Mouse (Mus musculus) midbrain, embryonic 13.5 days (tissue): ENCODE results near the gene T. TPM values are rescaled to one million over a fixed set of nuclear protein-coding genes. Genes with fewer than 3 reads are reported as not detected.

Source experiments
- ATAC-seq: fragments of 200-750 bp; cut with Nextera tagmentation; 2 replicates; pipeline ENCODE4 v1.8.0; 2017; ENCODE audit warnings: mild to moderate bottlenecking, moderate TSS enrichment, moderate library complexity
- H3K27ac ChIP-seq: fragments of 300-500 bp; sonication (generic); 2 replicates; pipeline ENCODE4 v1.5.1; 2015; ENCODE audit warnings: inconsistent platforms, mild to moderate bottlenecking, moderate library complexity
- H3K27me3 ChIP-seq: fragments of 300-500 bp; sonication (generic); 2 replicates; pipeline ENCODE4 v1.6.1; 2015; ENCODE audit warnings: mild to moderate bottlenecking, inconsistent platforms
- H3K36me3 ChIP-seq: fragments of 300-500 bp; sonication (generic); 2 replicates; pipeline ENCODE4 v1.6.1; 2015; ENCODE audit warnings: mild to moderate bottlenecking, inconsistent platforms
- H3K4me1 ChIP-seq: fragments of 300-500 bp; sonication (generic); replicated peaks from 2 replicates; pipeline ENCODE4 v1.6.1; 2015; ENCODE audit warnings: inconsistent platforms
- H3K4me2 ChIP-seq: fragments of 300-500 bp; sonication (generic); replicated peaks from 2 replicates; pipeline ENCODE4 v1.6.1; 2015; ENCODE audit warnings: moderate library complexity, mild to moderate bottlenecking, inconsistent platforms
- H3K4me3 ChIP-seq: fragments of 300-500 bp; sonication (generic); replicated peaks from 2 replicates; pipeline ENCODE4 v1.5.1; 2015; ENCODE audit warnings: mild to moderate bottlenecking, inconsistent platforms
- H3K9ac ChIP-seq: fragments of 300-500 bp; sonication (generic); replicated peaks from 2 replicates; pipeline ENCODE4 v1.6.1; 2015; ENCODE audit warnings: mild to moderate bottlenecking, inconsistent platforms
- H3K9me3 ChIP-seq: fragments of 300-500 bp; sonication (generic); 2 replicates; pipeline ENCODE4 v1.6.1; 2016; ENCODE audit warnings: mild to moderate bottlenecking, inconsistent platforms
- WGBS: fragments of 180-500 bp; shearing (Covaris S2); methylation state at CpG from one replicate; pipeline ENCODE4 v1.1.7; 2015; 5-methylcytosine and 5-hydroxymethylcytosine counted together
- polyA plus RNA-seq: library from polyadenylated mRNA; unstranded; fragments of >200 nt; fragmentation: Nextera tagmentation; extraction: Ambion mirVana; gene quantifications from 2 replicates; pipeline ENCODE4 v1.2.1, GENCODE M21; 2015

Gene T
- polyA plus RNA-seq, 1 experiment from 2014 or later, result 0.43 TPM

DNA sequence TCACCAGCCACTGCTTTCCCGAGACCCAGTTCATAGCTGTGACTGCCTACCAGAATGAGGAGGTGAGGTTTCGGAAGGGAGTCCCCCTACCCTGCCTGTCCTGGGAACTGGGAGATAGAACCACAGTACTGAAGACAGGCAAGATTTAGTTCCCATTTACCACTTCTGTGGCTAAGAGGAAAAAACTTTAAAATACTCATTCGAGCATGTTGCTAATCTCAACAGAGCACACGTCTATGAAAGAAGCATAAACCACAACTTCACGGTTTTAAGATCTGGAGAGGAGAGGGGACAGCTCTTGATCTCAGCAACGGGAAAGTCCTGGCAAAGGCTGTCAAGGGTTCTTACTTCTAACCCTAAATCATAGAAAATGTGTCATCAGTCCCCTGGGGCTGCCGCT lies 2.0 kb downstream of the T start:
- no peaks in the 10 kb centered on the region for H3K9me3 ChIP-seq
- no peaks in the 10 kb centered on the region for H3K36me3 ChIP-seq
- H3K27me3 ChIP-seq, result peaks cover 94% of the 10 kb centered on the region
- 14% methylated on average over 7 of the region's 7 CpGs for WGBS
- peaks cover 13% of the 10 kb centered on the region for H3K4me1 ChIP-seq
- H3K4me3 ChIP-seq, result no peak overlapping the region
- H3K4me2 ChIP-seq, result no peak overlapping the region
- H3K27ac ChIP-seq, result no peak overlapping the region
- H3K9ac ChIP-seq, result no peak overlapping the region
- no peak for ATAC-seq

DNA sequence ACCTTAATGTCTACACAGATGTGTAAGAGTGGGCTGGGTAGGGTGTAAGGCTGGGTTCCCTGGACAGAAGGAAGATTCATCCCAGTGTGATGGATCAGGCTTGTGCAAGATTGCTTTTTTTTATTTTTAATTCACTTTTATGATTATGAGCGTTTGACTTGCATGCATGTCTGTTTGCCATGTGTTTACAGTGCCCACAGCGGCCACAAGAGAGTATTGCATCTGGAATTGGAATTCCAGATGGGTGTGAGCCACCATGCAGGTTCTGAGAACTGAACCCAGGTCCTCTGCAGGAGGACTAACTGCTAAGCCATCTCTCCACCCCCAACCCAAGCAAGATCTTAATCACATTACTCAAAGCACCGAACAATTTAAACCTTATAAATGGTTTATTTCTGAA lies 9.8 kb downstream of the T start:
- Histone ChIP-seq H3K9ac (no peak overlapping the region), H3K4me3 (no peak overlapping the region), H3K9me3 (no peaks in the 10 kb centered on the region), H3K27ac (no peak overlapping the region), H3K27me3 (peaks cover 20% of the 10 kb centered on the region), H3K36me3 (no peaks in the 10 kb centered on the region), H3K4me1 (no peaks in the 10 kb centered on the region), H3K4me2 (no peak overlapping the region)
- ATAC-seq, result no peak
- WGBS, result 51% methylated on average over 3 of the region's 3 CpGs

DNA sequence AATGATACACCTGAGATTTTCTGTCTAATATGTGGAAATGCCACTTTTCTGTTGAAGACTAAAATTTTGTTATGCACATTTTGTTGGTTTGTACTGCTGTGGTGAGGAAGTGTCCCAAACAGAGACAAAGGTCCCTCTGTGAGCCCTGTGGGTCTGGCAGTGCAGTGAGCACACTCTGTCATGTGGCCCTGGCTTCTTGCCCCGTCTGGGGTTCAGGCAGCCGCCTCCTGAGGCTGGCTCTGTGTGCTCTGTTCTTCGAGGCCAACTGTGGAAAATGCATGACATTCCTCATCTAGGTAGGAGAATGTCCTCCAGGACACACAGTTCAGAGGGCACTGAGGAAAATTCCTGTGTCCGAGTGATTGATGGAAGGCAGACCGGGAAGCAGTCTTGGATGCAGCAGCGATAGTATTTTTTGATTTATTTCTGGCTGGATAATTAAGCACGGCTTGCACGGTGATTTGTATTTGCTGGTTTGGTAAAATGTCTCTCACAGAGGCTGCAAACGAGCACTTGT lies 13.5 kb downstream of the T start:
- H3K36me3 ChIP-seq, result no peaks in the 10 kb centered on the region
- no peaks in the 10 kb centered on the region for H3K4me1 ChIP-seq
- no peak overlapping the region for H3K4me2 ChIP-seq
- no peaks in the 10 kb centered on the region for H3K9me3 ChIP-seq
- H3K4me3 ChIP-seq, result no peak overlapping the region
- no peak overlapping the region for H3K9ac ChIP-seq
- ATAC-seq, result no peak
- 0 out of 2 replicates have a peak, but pooled peaks cover 4% of the 10 kb centered on the region for H3K27me3 ChIP-seq
- WGBS, result 59% methylated on average over 9 of the region's 9 CpGs
- H3K27ac ChIP-seq, result no peak overlapping the region

DNA sequence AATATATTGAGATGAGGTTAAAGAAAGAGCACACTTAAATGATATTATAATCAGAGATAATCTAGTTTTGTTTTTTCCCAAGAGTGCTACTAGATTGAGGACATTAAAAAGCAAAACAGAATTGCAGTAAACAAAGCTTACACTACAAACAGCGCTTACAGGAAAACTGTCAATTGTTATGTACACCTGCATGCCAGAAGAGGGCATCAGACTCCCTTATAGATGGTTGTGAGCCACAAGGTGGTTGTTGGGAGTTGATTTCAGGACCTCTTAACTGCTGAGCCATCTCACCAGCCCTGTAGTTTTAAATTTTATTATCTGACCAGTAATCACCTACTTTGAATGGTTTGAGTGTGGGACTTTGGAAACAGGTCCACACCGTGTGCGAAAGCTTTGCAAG lies 14.1 kb downstream of the T start:
- ATAC-seq, result no peak
- no peak overlapping the region for H3K9ac ChIP-seq
- no peaks in the 10 kb centered on the region for H3K4me1 ChIP-seq
- no peak overlapping the region for H3K27ac ChIP-seq
- H3K9me3 ChIP-seq, result no peaks in the 10 kb centered on the region
- WGBS, result 71% methylated on average over 3 of the region's 3 CpGs
- H3K4me3 ChIP-seq, result no peak overlapping the region
- H3K36me3 ChIP-seq, result no peaks in the 10 kb centered on the region
- H3K27me3 ChIP-seq, result 0 out of 2 replicates have a peak, but pooled peaks cover under 1% of the 10 kb centered on the region
- H3K4me2 ChIP-seq, result no peak overlapping the region

DNA sequence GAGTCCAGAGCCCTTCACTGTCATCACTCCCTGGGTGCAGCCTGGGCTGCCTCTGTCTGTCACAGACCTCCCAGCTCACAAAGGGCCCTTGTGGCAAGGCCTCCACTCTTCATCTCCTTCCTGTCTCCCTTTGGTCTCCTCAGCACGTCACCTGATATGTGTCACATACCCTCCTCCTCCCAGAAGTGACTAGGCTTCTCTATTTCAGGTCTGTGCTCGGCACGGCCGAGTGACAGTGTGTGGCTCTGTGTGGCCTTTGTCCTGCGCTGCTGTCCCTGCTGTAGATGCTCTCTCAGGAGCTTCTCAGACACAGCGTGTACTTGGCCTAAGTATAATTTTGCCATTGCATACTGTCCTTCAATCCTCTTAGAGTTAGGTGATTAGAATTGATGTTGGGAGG lies 21.0 kb downstream of the T start:
- no peak overlapping the region for H3K4me3 ChIP-seq
- no peak overlapping the region for H3K27ac ChIP-seq
- 67% methylated on average over 6 of the region's 6 CpGs for WGBS
- no peaks in the 10 kb centered on the region for H3K36me3 ChIP-seq
- no peak overlapping the region for H3K9ac ChIP-seq
- 0 out of 2 replicates have a peak, but pooled peaks have one; percentile 9 for ATAC-seq
- no peak overlapping the region for H3K4me2 ChIP-seq
- H3K9me3 ChIP-seq, result no peaks in the 10 kb centered on the region
- peaks cover 9% of the 10 kb centered on the region for H3K4me1 ChIP-seq
- H3K27me3 ChIP-seq, result 0 out of 2 replicates have a peak, but pooled peaks cover 4% of the 10 kb centered on the region

DNA sequence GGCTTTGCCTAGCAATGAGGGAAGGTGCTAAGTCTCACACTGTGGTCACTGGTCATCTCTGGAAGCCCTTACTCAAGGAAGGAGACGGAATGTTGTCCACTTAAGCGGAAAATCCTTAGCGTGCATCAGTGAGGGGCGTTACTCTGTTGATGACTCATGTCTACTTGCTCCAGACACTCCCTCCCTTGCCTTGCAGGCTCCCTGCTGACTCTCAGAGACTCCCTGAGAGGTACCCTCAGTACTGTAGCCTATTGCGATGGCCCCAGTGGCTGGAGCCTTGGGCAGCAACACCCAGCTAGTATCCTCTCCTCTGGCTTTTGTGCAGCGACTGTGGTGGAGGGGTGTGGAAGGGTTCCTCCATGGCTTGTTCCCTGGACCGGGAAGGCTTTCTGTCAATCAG lies 21.4 kb downstream of the T start:
- ATAC-seq, result no peak
- 0 out of 2 replicates have a peak, but pooled peaks cover 4% of the 10 kb centered on the region for H3K27me3 ChIP-seq

DNA sequence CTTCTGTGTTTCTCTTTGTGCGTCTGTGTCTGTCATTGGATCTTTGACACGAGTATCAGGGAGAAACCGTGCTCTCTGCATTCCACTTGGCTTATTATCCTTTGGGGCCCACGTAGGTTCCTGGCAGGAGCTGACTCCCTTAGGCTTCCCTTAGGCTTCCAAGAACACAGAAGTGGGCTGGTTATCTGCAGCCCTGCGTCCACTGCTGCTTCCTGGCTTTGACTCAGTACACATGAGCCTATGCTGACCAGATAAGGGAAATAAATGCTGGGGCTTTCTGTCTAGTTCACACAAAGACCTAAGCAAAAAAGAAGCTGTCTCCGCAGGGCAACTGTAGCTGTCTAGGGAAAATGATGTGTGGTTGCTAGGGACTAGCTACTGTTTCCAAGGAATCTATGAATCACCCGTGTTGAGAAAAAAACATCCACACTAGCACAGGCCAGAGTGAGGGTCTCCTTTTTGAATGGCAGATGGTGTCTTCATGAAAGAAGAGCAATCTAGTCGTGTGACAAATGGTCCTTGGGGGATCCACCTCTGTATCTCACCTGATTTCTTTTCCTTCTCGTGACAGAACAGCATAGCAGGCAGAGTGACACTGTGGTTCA lies 22.7 kb downstream of the T start:
- 44% methylated on average over 9 of the region's 9 CpGs for WGBS

More for the DNA sequence above, 21.4 kb downstream of the T start:
- H3K4me2 ChIP-seq, result no peak overlapping the region
- no peak overlapping the region for H3K9ac ChIP-seq
- H3K4me3 ChIP-seq, result no peak overlapping the region
- H3K9me3 ChIP-seq, result no peaks in the 10 kb centered on the region
- 63% methylated on average over 7 of the region's 7 CpGs for WGBS
- H3K36me3 ChIP-seq, result no peaks in the 10 kb centered on the region
- H3K4me1 ChIP-seq, result peaks cover 9% of the 10 kb centered on the region
- H3K27ac ChIP-seq, result no peak overlapping the region

DNA sequence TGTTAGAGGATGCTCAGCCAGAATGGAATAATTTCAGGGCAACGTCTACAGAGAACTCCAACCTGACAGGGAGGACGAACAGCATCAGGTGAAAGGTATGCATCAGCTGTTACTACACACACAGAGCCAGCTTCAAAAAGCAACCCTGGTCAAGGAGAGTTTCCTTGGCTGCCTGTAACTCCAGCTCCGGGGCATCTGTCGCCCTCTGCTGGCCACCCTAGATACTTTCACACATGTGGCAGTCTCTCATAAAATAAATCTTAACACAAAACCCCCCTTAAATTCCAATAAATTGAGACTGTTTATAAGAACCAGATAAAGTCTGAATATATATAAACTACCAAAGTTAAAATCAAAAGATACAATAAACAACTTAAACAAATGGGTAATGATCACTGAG lies 27.3 kb downstream of the T start:
- Histone ChIP-seq H3K27ac (no peak overlapping the region), H3K27me3 (0 out of 2 replicates have a peak, but pooled peaks cover 4% of the 10 kb centered on the region), H3K9ac (no peak overlapping the region), H3K4me1 (peaks cover 8% of the 10 kb centered on the region), H3K4me3 (no peak overlapping the region), H3K4me2 (no peak overlapping the region), H3K9me3 (no peaks in the 10 kb centered on the region), H3K36me3 (no peaks in the 10 kb centered on the region)
- ATAC-seq, result no peak
- 7% methylated on average over 4 of the region's 4 CpGs for WGBS

More for the DNA sequence above, 22.7 kb downstream of the T start:
- H3K9ac ChIP-seq, result no peak overlapping the region
- H3K27ac ChIP-seq, result peak overlapping the region; percentile 55
- no peak overlapping the region for H3K4me2 ChIP-seq
- no peaks in the 10 kb centered on the region for H3K9me3 ChIP-seq
- H3K36me3 ChIP-seq, result no peaks in the 10 kb centered on the region
- H3K4me1 ChIP-seq, result peaks cover 9% of the 10 kb centered on the region
- H3K4me3 ChIP-seq, result no peak overlapping the region
- 0 out of 2 replicates have a peak, but pooled peaks cover 4% of the 10 kb centered on the region for H3K27me3 ChIP-seq
- no peak for ATAC-seq

DNA sequence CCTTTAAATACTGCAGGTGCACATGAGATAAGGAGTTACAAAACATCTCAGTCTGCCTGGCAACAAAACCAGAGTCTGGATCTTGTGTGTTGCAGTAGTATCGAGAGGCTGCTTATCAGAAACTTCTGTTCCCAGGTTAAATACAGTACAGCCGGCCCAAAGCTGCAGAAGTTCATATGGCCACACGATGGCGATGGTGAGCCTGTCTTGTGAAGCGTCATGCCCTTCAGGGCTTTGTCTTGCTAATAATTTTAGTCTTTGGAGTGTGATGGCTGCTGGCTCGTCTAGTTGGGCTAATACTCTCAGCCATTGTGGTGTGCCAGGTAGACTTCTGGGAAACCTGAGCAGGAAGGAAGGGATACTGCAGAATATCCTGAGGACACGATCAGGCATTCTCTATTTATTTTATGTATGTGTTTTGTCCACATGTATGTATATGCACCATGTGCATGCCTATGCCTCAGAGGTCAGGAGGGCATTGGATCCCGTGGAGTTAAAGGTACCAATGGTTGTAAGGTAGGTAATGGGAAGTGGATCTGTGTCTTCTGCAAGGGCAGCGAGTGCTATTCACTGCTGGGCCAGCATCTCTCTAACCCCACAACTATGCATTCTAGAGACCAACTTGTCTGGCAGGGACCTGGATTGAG lies 29.4 kb downstream of the T start:
- ATAC-seq, result peak; percentile 76

DNA sequence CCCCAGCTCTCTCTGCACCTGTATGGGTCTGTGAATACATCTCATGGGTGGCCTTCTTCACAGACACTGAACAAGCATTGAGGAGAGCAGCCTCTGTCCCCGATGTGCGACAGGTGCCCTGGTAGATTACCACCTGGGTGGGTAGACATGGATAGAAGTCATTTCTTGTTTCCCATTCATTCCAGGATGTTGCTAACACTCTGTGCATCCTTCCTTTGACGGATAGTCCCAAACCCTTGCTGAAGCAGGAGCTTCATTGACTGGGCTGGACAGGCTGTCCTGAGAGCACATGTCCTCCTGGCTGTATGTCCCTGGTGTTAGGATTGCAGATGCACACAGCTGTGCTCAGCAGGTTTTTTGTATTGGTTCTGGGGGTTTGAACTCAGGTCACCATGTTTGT lies 33.5 kb downstream of the T start:
- no peaks in the 10 kb centered on the region for H3K4me1 ChIP-seq
- ATAC-seq, result no peak
- H3K9ac ChIP-seq, result no peak overlapping the region
- peaks cover 17% of the 10 kb centered on the region for H3K27me3 ChIP-seq
- H3K9me3 ChIP-seq, result no peaks in the 10 kb centered on the region
- no peak overlapping the region for H3K4me3 ChIP-seq
- H3K36me3 ChIP-seq, result no peaks in the 10 kb centered on the region
- no peak overlapping the region for H3K27ac ChIP-seq
- 92% methylated on average over 3 of the region's 3 CpGs for WGBS
- H3K4me2 ChIP-seq, result no peak overlapping the region

More for the DNA sequence above, 29.4 kb downstream of the T start:
- H3K9ac ChIP-seq, result no peak overlapping the region
- peaks cover 17% of the 10 kb centered on the region for H3K27me3 ChIP-seq
- H3K36me3 ChIP-seq, result no peaks in the 10 kb centered on the region
- no peak overlapping the region for H3K27ac ChIP-seq
- no peak overlapping the region for H3K4me3 ChIP-seq
- H3K9me3 ChIP-seq, result no peaks in the 10 kb centered on the region
- H3K4me2 ChIP-seq, result no peak overlapping the region
- WGBS, result 31% methylated on average over 9 of the region's 9 CpGs
- no peaks in the 10 kb centered on the region for H3K4me1 ChIP-seq

DNA sequence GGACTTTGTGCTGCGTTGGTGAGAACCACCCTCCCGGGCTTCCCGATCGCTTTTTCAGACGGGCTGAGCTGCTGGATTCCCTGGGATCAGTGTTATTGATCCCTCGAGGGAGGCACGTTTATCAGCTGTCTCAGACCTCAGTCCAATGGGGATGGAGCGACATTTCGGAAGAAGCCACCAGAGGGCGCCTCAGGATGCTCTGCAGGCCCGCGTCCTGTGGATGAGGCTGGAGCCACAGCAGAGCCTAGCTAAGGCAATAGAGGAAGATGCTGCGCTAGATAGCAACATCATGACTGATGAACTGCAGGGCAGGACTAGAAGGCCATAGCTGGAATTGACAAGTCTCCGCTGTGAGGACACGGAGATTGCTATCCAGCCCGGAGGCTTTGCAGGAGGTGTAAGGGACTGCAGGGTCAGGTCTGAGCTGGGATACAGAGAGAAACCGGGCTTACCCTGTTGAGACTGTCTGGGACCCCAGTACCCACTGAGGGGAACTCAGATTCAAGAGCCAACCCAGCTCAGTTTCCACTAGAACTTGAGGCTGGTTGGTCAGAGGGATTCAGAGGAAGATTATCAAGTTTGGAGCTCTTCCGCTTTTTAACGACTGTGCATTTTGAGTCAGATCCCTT lies 34.6 kb downstream of the T start:
- Histone ChIP-seq H3K36me3 (no peaks in the 10 kb centered on the region), H3K27me3 (peaks cover 17% of the 10 kb centered on the region), H3K9me3 (no peaks in the 10 kb centered on the region), H3K4me1 (no peaks in the 10 kb centered on the region), H3K9ac (no peak overlapping the region), H3K4me3 (no peak overlapping the region), H3K27ac (no peak overlapping the region), H3K4me2 (0 out of 2 replicates have a peak overlapping the region, but pooled peaks have one; percentile 22)
- 14% methylated on average over 19 of the region's 19 CpGs for WGBS
- peak; percentile 89 for ATAC-seq

DNA sequence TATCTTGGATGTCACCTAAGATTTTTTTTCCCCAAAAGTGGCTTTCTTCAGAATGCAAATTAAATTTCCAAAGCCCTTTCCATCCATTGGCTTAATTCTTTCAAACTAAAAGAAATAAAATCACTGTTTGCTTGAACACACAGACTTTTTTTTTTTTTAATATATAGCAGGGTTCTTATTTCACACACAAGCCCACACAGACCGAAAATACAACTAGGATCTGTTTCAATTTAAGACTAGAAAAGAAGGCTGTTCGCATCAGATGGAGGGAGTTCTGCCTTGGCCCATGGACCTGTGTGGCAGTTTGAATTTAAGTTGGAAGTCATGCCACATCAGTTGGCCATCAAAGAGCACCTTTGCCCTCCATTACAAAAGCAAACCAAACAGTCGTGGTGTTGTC lies 44.3 kb downstream of the T start:
- Histone ChIP-seq H3K9ac (no peak overlapping the region), H3K4me3 (no peak overlapping the region), H3K36me3 (no peaks in the 10 kb centered on the region), H3K27ac (no peak overlapping the region), H3K4me2 (no peak overlapping the region), H3K4me1 (no peaks in the 10 kb centered on the region), H3K9me3 (no peaks in the 10 kb centered on the region), H3K27me3 (no peaks in the 10 kb centered on the region)
- no peak for ATAC-seq
- WGBS, result 81% methylated on average over 3 of the region's 3 CpGs
